Mouse (Mus musculus): Measurements from ENCODE around the gene Rassf10. TPM values are rescaled to one million over a fixed set of nuclear protein-coding genes. Genes with fewer than 3 reads are reported as not detected.

The Rassf10 gene
- polyA plus RNA-seq, 1 experiment from 2014 or later = 1.6 TPM

- no peaks in the 10 kb centered on the region for H3K36me3 ChIP-seq
- H3K27ac ChIP-seq = no peak overlapping the region
- H3K4me3 ChIP-seq = no peak overlapping the region
- H3K27me3 ChIP-seq (ENCODE audit: low read depth, poor library complexity, severe bottlenecking) = no peaks in the 10 kb centered on the region
- DNase-seq (ENCODE audit: low spot score) = no peak
- WGBS = 89% methylated on average over 8 of the region's 8 CpGs
- H3K4me1 ChIP-seq = peaks cover 4% of the 10 kb centered on the region; the same call in 1 of the 2 replicates
- H3K9me3 ChIP-seq (replicated peaks) = no peaks in the 10 kb centered on the region
Measured at GRCm38 (mm10) chr7:112937089-112937488, 16.7 kb upstream of the Rassf10 start.

GRCm38 (mm10) chr7:112938959-112939358 is 14.8 kb upstream of the Rassf10 start:
- peaks cover 4% of the 10 kb centered on the region; the same call in 1 of the 2 replicates for H3K4me1 ChIP-seq
- H3K27ac ChIP-seq = no peak overlapping the region
- no peaks in the 10 kb centered on the region for H3K36me3 ChIP-seq
- no peak for DNase-seq (ENCODE audit: low spot score)
- H3K9me3 ChIP-seq (replicated peaks) = no peaks in the 10 kb centered on the region
- WGBS = 16% methylated on average over 5 of the region's 5 CpGs
- no peak overlapping the region for H3K4me3 ChIP-seq
- H3K27me3 ChIP-seq (ENCODE audit: low read depth, poor library complexity, severe bottlenecking) = no peaks in the 10 kb centered on the region

GRCm38 (mm10) chr7:112942567-112942966 is 11.2 kb upstream of the Rassf10 start:
- no peak for DNase-seq (ENCODE audit: low spot score)

GRCm38 (mm10) chr7:112943056-112943455 is 10.7 kb upstream of the Rassf10 start:
- WGBS = 72% methylated on average over 1 of the region's 1 CpGs
- peaks cover 4% of the 10 kb centered on the region; the same call in 1 of the 2 replicates for H3K4me1 ChIP-seq
- no peak for DNase-seq (ENCODE audit: low spot score)
- H3K4me3 ChIP-seq = no peak overlapping the region
- no peaks in the 10 kb centered on the region for H3K9me3 ChIP-seq (replicated peaks)
- H3K36me3 ChIP-seq = no peaks in the 10 kb centered on the region
- no peak overlapping the region for H3K27ac ChIP-seq
- no peaks in the 10 kb centered on the region for H3K27me3 ChIP-seq (ENCODE audit: low read depth, poor library complexity, severe bottlenecking)

More at GRCm38 (mm10) chr7:112942567-112942966, 11.2 kb upstream of the Rassf10 start:
- H3K27ac ChIP-seq = no peak overlapping the region
- H3K4me3 ChIP-seq = no peak overlapping the region
- H3K36me3 ChIP-seq = no peaks in the 10 kb centered on the region
- H3K27me3 ChIP-seq (ENCODE audit: low read depth, poor library complexity, severe bottlenecking) = no peaks in the 10 kb centered on the region
- H3K4me1 ChIP-seq = peaks cover 4% of the 10 kb centered on the region; the same call in 1 of the 2 replicates
- no peaks in the 10 kb centered on the region for H3K9me3 ChIP-seq (replicated peaks)
- 84% methylated on average over 5 of the region's 5 CpGs for WGBS

- no peaks in the 10 kb centered on the region for H3K4me1 ChIP-seq
- no peaks in the 10 kb centered on the region for H3K36me3 ChIP-seq
- H3K27ac ChIP-seq = no peak overlapping the region
- DNase-seq (ENCODE audit: low spot score) = no peak
- 0 out of 2 replicates have a peak, but pooled peaks cover 3% of the 10 kb centered on the region for H3K27me3 ChIP-seq (ENCODE audit: low read depth, poor library complexity, severe bottlenecking)
- H3K9me3 ChIP-seq (replicated peaks) = no peaks in the 10 kb centered on the region
- no peak overlapping the region for H3K4me3 ChIP-seq
- 64% methylated on average over 6 of the region's 6 CpGs for WGBS
Measured at GRCm38 (mm10) chr7:112946706-112947105, 7.1 kb upstream of the Rassf10 start.

GRCm38 (mm10) chr7:112954351-112955102 is 765 bp downstream of the Rassf10 start:
- 1% methylated on average over 82 of the region's 82 CpGs for WGBS
- H3K27ac ChIP-seq = peak overlapping the region; percentile 63
- H3K27me3 ChIP-seq (ENCODE audit: low read depth, poor library complexity, severe bottlenecking) = peaks cover 62% of the 10 kb centered on the region
- H3K4me1 ChIP-seq = peaks cover 40% of the 10 kb centered on the region
- DNase-seq (ENCODE audit: low spot score) = peak; percentile 59
- peak overlapping the region; percentile 54 for H3K4me3 ChIP-seq
- no peaks in the 10 kb centered on the region for H3K9me3 ChIP-seq (replicated peaks)
- H3K36me3 ChIP-seq = no peaks in the 10 kb centered on the region

GRCm38 (mm10) chr7:112955103-112955827 is 1.5 kb downstream of the Rassf10 start:
- Histone ChIP-seq H3K27me3 (ENCODE audit: low read depth, poor library complexity, severe bottlenecking) (peaks cover 62% of the 10 kb centered on the region), H3K27ac (0 out of 2 replicates have a peak overlapping the region, but pooled peaks have one; percentile 4), H3K36me3 (no peaks in the 10 kb centered on the region), H3K4me1 (peaks cover 40% of the 10 kb centered on the region), H3K9me3 (replicated peaks) (no peaks in the 10 kb centered on the region), H3K4me3 (peak overlapping the region; percentile 54)
- DNase-seq (ENCODE audit: low spot score) = peak; percentile 62
- WGBS = 4% methylated on average over 40 of the region's 40 CpGs

GRCm38 (mm10) chr7:112955955-112956354 is 2.2 kb downstream of the Rassf10 start:
- no peaks in the 10 kb centered on the region for H3K36me3 ChIP-seq
- no peaks in the 10 kb centered on the region for H3K9me3 ChIP-seq (replicated peaks)
- H3K27ac ChIP-seq = no peak overlapping the region
- peaks cover 40% of the 10 kb centered on the region for H3K4me1 ChIP-seq
- peaks cover 59% of the 10 kb centered on the region for H3K27me3 ChIP-seq (ENCODE audit: low read depth, poor library complexity, severe bottlenecking)
- H3K4me3 ChIP-seq = no peak overlapping the region
- WGBS = 33% methylated on average over 3 of the region's 3 CpGs
- DNase-seq (ENCODE audit: low spot score) = no peak

- 73% methylated on average over 7 of the region's 7 CpGs for WGBS
- Histone ChIP-seq H3K4me1 (peaks cover 40% of the 10 kb centered on the region), H3K9me3 (replicated peaks) (no peaks in the 10 kb centered on the region), H3K27ac (no peak overlapping the region), H3K36me3 (no peaks in the 10 kb centered on the region), H3K27me3 (ENCODE audit: low read depth, poor library complexity, severe bottlenecking) (peaks cover 59% of the 10 kb centered on the region), H3K4me3 (no peak overlapping the region)
- DNase-seq (ENCODE audit: low spot score) = no peak
Measured at GRCm38 (mm10) chr7:112956961-112957360, 3.2 kb downstream of the Rassf10 start.

GRCm38 (mm10) chr7:112957630-112958029 is 3.9 kb downstream of the Rassf10 start:
- peaks cover 40% of the 10 kb centered on the region for H3K4me1 ChIP-seq
- H3K36me3 ChIP-seq = no peaks in the 10 kb centered on the region
- WGBS = 66% methylated on average over 6 of the region's 6 CpGs
- no peak overlapping the region for H3K4me3 ChIP-seq
- peaks cover 59% of the 10 kb centered on the region for H3K27me3 ChIP-seq (ENCODE audit: low read depth, poor library complexity, severe bottlenecking)
- H3K27ac ChIP-seq = no peak overlapping the region
- DNase-seq (ENCODE audit: low spot score) = no peak
- H3K9me3 ChIP-seq (replicated peaks) = no peaks in the 10 kb centered on the region

GRCm38 (mm10) chr7:112966382-112966781 is 12.6 kb downstream of the Rassf10 start:
- H3K9me3 ChIP-seq (replicated peaks) = peaks cover 7% of the 10 kb centered on the region; the same call in 1 of the 2 replicates
- H3K4me1 ChIP-seq = peaks cover 12% of the 10 kb centered on the region
- no peak for DNase-seq (ENCODE audit: low spot score)
- H3K27me3 ChIP-seq (ENCODE audit: low read depth, poor library complexity, severe bottlenecking) = no peaks in the 10 kb centered on the region
- WGBS = 59% methylated on average over 6 of the region's 6 CpGs
- no peaks in the 10 kb centered on the region for H3K36me3 ChIP-seq
- H3K4me3 ChIP-seq = no peak overlapping the region
- H3K27ac ChIP-seq = no peak overlapping the region

- Histone ChIP-seq H3K4me3 (no peak overlapping the region), H3K36me3 (no peaks in the 10 kb centered on the region), H3K4me1 (peaks cover 12% of the 10 kb centered on the region), H3K27me3 (ENCODE audit: low read depth, poor library complexity, severe bottlenecking) (no peaks in the 10 kb centered on the region), H3K27ac (no peak overlapping the region), H3K9me3 (replicated peaks) (peaks cover 7% of the 10 kb centered on the region; the same call in 1 of the 2 replicates)
- 12% methylated on average over 3 of the region's 3 CpGs for WGBS
- DNase-seq (ENCODE audit: low spot score) = no peak
Measured at GRCm38 (mm10) chr7:112966786-112967185, 13.0 kb downstream of the Rassf10 start.

GRCm38 (mm10) chr7:112983316-112983715 is 29.6 kb downstream of the Rassf10 start:
- 63% methylated on average over 5 of the region's 5 CpGs for WGBS
- Histone ChIP-seq H3K36me3 (no peaks in the 10 kb centered on the region), H3K4me1 (peaks cover 19% of the 10 kb centered on the region), H3K9me3 (replicated peaks) (no peaks in the 10 kb centered on the region), H3K4me3 (no peak overlapping the region), H3K27me3 (ENCODE audit: low read depth, poor library complexity, severe bottlenecking) (0 out of 2 replicates have a peak, but pooled peaks cover 7% of the 10 kb centered on the region), H3K27ac (no peak overlapping the region)
- DNase-seq (ENCODE audit: low spot score) = no peak
